Mouse (Mus musculus) Patski (cell line): ENCODE data around the gene Negr1. TPM values are rescaled to one million over a fixed set of nuclear protein-coding genes. Genes with fewer than 3 reads are reported as not detected.
A peak's percentile ranks its signal among the peaks of the same experiment; 100 is the strongest.

Experiments
- ATAC-seq: fragments of 100-300 bp; one replicate; pipeline ENCODE4 v1.8.0; 2021
- CTCF ChIA-PET: fragments of 350-600 bp; sonication (Branson Sonifier 250); formaldehyde crosslinking; loops from one replicate; lab custom pipeline; 2022; ENCODE audit warnings: inconsistent platforms; lab: Charles Lee
- POLR2A ChIA-PET: fragments of 350-600 bp; sonication (Branson Sonifier 250); formaldehyde crosslinking; loops from one replicate; lab custom pipeline; 2022; ENCODE audit warnings: antibody characterized with exemption, inconsistent platforms; lab: Charles Lee
- DNase-seq: peaks from one replicate; pipeline ENCODE4 v3.0.0-alpha.2; 2011; ENCODE audit warnings: low read depth, low spot score
- H3K27me3 ChIP-seq: fragments of 371-371 bp; one replicate; pipeline ENCODE4 v1.5.1; 2021
- CTCF ChIP-seq: fragments of 100-300 bp; IDR thresholded peaks from one replicate; pipeline ENCODE4 v1.5.1; 2021
- in situ Hi-C: fragments of 300-500 bp; cut with MboI; formaldehyde crosslinking; loops from 3 replicates; pipeline ENCODE4 v1.11.1; 2018; ENCODE audit warnings: low pct_unique_long_range_greater_than_20kb, mixed read lengths
- polyA plus RNA-seq: library from polyadenylated mRNA; unstranded; gene quantifications from one replicate; pipeline ENCODE4 v1.2.3, GENCODE M21; 2021

The Negr1 gene
- polyA plus RNA-seq, 1 experiment from 2014 or later: 0.03 TPM

DNA sequence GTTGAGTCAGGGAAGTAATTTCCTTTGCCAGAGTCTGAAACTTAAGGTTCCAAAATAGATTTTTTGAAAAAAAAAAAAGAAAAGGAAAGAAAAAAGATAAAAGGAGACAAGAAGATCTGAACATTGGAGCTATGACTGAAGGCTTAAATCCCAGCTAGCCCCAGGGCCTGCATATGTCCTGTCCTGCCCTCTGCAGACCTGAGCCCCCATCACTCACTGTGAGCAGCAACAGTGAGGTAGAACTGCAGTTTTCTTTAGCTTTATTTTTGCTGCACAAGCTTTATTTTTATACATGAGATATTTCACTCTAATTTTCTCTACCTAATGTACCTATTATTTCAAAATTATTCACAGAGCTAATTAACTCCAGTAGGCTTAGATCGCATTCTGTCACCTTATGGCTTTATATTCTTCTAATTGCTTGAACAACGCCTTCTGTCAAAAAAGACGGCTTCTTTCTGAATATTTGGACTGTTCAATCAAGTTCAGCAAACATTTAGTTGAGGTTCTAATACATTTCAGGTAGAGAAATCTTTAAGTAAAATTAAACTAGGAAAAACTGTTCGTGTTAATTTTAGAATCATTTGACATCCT lies 192.3 kb downstream of the Negr1 start:
- ATAC-seq (no peak), DNase-seq (no peak)
- H3K27me3 ChIP-seq: no peaks in the 10 kb centered on the region
- ChIA-PET POLR2A (interaction anchor here (0.5 kb wide), 1 partner anchor 909 kb away, joined by 4 read pairs; no protein-coding TSS in a partner anchor), CTCF (interaction anchor here (1.1 kb wide), 1 partner anchor 21 kb away, joined by 4 read pairs; no protein-coding TSS in a partner anchor)
- no peak for TF ChIP-seq CTCF
- in situ Hi-C loops: no loop called here

DNA sequence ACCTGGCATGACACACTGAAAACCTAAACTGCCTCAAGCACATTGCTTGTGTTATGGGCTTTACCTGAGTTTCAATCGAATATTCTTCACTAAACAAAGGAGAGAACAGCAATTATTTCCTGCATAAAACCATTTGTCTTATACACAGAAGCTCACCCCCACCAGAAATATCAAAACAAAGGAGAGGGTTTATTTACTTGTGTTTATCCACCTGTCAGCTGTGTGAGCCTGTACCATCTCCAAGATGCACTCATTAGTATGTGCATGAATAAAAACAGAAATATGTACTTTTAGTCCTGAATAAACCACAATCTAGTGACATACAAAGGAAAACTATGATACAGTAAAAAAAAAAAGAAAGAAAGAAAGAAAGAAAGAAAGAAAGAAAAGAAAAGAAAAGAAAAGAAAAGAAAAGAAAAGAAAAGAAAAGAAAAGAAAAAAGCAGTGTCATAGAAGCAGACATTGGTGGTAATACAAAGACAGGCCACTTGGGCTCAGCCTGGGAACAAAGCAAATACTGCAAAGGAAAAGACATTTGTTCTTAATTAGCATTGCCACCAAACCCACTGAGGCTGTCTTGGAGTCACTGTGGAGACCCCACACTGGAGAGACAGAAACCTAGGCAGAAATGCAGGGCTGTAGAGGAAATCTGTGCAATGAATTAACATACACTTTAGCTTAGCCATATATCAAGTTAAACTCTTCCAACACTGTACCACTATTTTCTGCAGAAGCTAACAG lies 193.4 kb downstream of the Negr1 start:
- no peak for ATAC-seq
- TF ChIP-seq CTCF: no peak
- no peaks in the 10 kb centered on the region for H3K27me3 ChIP-seq
- DNase-seq: no peak
- ChIA-PET CTCF (interaction anchor here (1.6 to 2.1 kb wide), 2 partner anchors 9 to 26 kb away, joined by 4 to 5 read pairs; no protein-coding TSS in a partner anchor), POLR2A (no interaction called here)
- in situ Hi-C loops: no loop called here

DNA sequence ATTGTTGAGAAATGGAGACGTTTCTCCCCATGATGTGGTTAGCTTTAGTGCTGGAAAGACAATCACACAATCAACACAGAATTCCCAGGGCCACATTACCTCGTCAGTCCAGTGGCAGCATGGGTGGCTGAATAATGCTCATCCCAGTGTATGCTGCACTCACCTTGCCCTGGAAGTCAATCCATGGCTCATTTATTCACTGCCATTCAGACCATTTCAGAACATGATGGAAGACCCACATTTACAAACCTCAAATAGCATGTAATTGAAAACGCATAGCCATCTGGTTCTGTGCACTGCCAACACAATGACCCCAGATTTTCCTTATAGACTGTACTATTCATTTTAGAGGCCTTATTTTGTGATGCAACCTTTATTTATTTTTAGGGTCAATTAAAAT lies 203.4 kb downstream of the Negr1 start:
- CTCF ChIA-PET: no interaction called here
- no peak for DNase-seq
- in situ Hi-C loops: no loop called here

GRCm38 (mm10) chr3:156766171-156766845 lies 204.7 kb downstream of the Negr1 start:
- in situ Hi-C loops: no loop called here
- ChIA-PET POLR2A (no interaction called here), CTCF (no interaction called here)
- no peak for ATAC-seq
- no peak for DNase-seq
- no peak for TF ChIP-seq CTCF
- H3K27me3 ChIP-seq: no peaks in the 10 kb centered on the region

More for the DNA sequence above, 203.4 kb downstream of the Negr1 start:
- no peak for TF ChIP-seq CTCF
- no peaks in the 10 kb centered on the region for H3K27me3 ChIP-seq
- POLR2A ChIA-PET: no interaction called here
- ATAC-seq: no peak

DNA sequence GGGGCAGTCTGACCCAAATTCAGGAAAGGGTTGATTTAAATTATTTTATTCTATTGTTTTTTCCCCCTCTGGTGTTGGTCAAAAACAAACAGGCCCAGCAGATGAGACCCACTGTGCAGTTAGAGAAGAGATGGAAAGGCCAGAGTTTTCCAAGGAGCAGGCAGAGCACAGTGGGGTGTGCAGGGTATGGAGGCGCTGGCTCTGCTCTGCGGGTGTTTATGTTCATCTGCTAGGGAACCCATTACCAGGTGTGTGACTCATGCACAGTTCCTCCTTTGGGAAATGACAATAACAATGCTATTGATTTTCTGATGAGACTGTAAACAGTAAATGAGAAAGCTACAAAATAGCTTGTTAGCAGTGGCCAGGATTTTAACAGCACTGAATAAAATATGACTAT lies 210.0 kb downstream of the Negr1 start:
- DNase-seq (no peak), ATAC-seq (no peak)
- no peak for TF ChIP-seq CTCF
- in situ Hi-C loops: no loop called here
- no peaks in the 10 kb centered on the region for H3K27me3 ChIP-seq
- POLR2A ChIA-PET: no interaction called here
- CTCF ChIA-PET: no interaction called here

GRCm38 (mm10) chr3:156772057-156772456 lies 210.5 kb downstream of the Negr1 start:
- TF ChIP-seq CTCF: no peak
- POLR2A ChIA-PET: no interaction called here
- H3K27me3 ChIP-seq: no peaks in the 10 kb centered on the region
- no peak for DNase-seq
- CTCF ChIA-PET: interaction anchor here (0.7 to 1.6 kb wide), 2 partner anchors 12 to 22 kb away, joined by 3 to 5 read pairs; no protein-coding TSS in a partner anchor
- no peak for ATAC-seq
- in situ Hi-C loops: no loop called here

- TF ChIP-seq CTCF: no peak
- no peaks in the 10 kb centered on the region for H3K27me3 ChIP-seq
- ATAC-seq (no peak), DNase-seq (no peak)
- ChIA-PET POLR2A (interaction anchor here (0.6 kb wide), 1 partner anchor 99 kb away, joined by 5 read pairs; no protein-coding TSS in a partner anchor), CTCF (interaction anchor here (1.0 to 1.7 kb wide), 3 partner anchors 10 to 70 kb away, joined by 3 to 5 read pairs (median 4); no protein-coding TSS in a partner anchor)
- in situ Hi-C loops: no loop called here
Observed at GRCm38 (mm10) chr3:156784309-156784852, 222.8 kb downstream of the Negr1 start.

- H3K27me3 ChIP-seq: no peaks in the 10 kb centered on the region
- in situ Hi-C loops: no loop called here
- TF ChIP-seq CTCF: no peak
- ATAC-seq (no peak), DNase-seq (no peak)
- ChIA-PET POLR2A (no interaction called here), CTCF (interaction anchor here (0.9 to 1.1 kb wide), 3 partner anchors 9 to 53 kb away, joined by 3 to 5 read pairs (median 3); no protein-coding TSS in a partner anchor)
Observed at GRCm38 (mm10) chr3:156786355-156786754, 224.8 kb downstream of the Negr1 start.

DNA sequence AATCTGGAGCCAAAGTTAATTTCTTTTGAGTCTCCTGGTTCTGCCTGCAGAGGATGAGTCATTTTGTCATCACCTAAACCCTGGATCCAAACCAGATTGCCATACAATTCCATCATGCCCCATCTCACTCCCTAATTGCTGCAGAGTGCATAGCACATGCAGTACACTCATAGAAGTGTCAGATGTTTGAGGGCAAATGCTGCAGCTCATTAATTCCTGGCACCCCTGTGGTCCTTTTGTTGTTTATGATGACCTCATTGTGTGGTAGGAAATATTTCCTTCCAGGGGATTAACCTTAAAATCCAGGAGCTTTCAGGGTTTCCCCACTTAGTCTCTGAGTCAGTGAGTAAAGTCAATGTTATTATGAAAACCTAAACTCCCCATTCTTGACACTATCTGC lies 229.6 kb downstream of the Negr1 start:
- no peak for TF ChIP-seq CTCF
- in situ Hi-C loops: no loop called here
- ATAC-seq (peak; percentile 87), DNase-seq (peak; percentile 71)
- no peaks in the 10 kb centered on the region for H3K27me3 ChIP-seq
- CTCF ChIA-PET: interaction anchor here (1.8 kb wide), 1 partner anchor 18 kb away, joined by 5 read pairs; no protein-coding TSS in a partner anchor
- POLR2A ChIA-PET: no interaction called here

- in situ Hi-C loops: no loop called here
- TF ChIP-seq CTCF: no peak
- ChIA-PET POLR2A (no interaction called here), CTCF (interaction anchor here (1.6 to 1.8 kb wide), 2 partner anchors 16 to 24 kb away, joined by 3 to 5 read pairs; no protein-coding TSS in a partner anchor)
- ATAC-seq (no peak), DNase-seq (no peak)
- no peaks in the 10 kb centered on the region for H3K27me3 ChIP-seq
Observed at GRCm38 (mm10) chr3:156792743-156793142, 231.1 kb downstream of the Negr1 start.
